In genomic region chr7:99432248-99432647, GRCm38 (mm10) we compare ENCODE assay signal across 8 mouse cellular contexts. TPM values are rescaled to one million over a fixed set of nuclear protein-coding genes. Genes with fewer than 3 reads are reported as not detected.
DNase-seq lines count a peak whose midpoint lies in the region; ATAC-seq and TF ChIP-seq lines count a peak whose summit lies in the region.

No protein-coding gene starts in this region.

- H3K4me2 ChIP-seq in heart, embryonic 13.5 days: 0 out of 2 replicates have a peak overlapping the region, but pooled peaks have one; percentile 7
- H3K4me2 ChIP-seq in kidney, embryonic 14.5 days (replicated peaks; ENCODE audit: low read depth, low read length): no peak overlapping the region

- H3K27ac ChIP-seq in thymus, adult 2 months (ENCODE audit: control insufficient read depth, insufficient read depth, low read length): no peak overlapping the region
- peak overlapping the region; percentile 73 for H3K27ac ChIP-seq in heart, embryonic 13.5 days (replicated peaks)
- no peak overlapping the region for H3K27ac ChIP-seq in kidney, embryonic 14.5 days (ENCODE audit: low read depth, low read length)

- H3K4me3 ChIP-seq in thymus, adult 2 months (ENCODE audit: control insufficient read depth, insufficient read depth, low read length): no peak overlapping the region
- H3K4me3 ChIP-seq in heart, embryonic 13.5 days: no peak overlapping the region
- H3K4me3 ChIP-seq in kidney, embryonic 14.5 days (ENCODE audit: low read length): no peak overlapping the region

- intact Hi-C loops in left cerebral cortex, postnatal 36 days (cut with DNase I): no loop called here

- H3K36me3 ChIP-seq in thymus, adult 2 months (ENCODE audit: control insufficient read depth, insufficient read depth, low read length): no peaks in the 10 kb centered on the region
- H3K36me3 ChIP-seq in heart, embryonic 13.5 days: no peaks in the 10 kb centered on the region
- no peaks in the 10 kb centered on the region for H3K36me3 ChIP-seq in kidney, embryonic 14.5 days (ENCODE audit: control insufficient read depth, insufficient read depth, low read length)

- peak overlapping the region; percentile 52 for H3K9ac ChIP-seq in heart, embryonic 13.5 days
- H3K9ac ChIP-seq in kidney, embryonic 14.5 days (ENCODE audit: low read depth, low read length): no peak overlapping the region

- WGBS in thymus, adult 2 months: 46% methylated on average over 14 of the region's 14 CpGs
- 44% methylated on average over 14 of the region's 14 CpGs for WGBS in heart, embryonic 13.5 days
- WGBS in kidney, embryonic 14.5 days: 54% methylated on average over 14 of the region's 14 CpGs

- peak; percentile 30 for DNase-seq in thymus, postnatal 0 days (ENCODE audit: low spot score)
- no peak for DNase-seq in thymus, adult 2 months
- DNase-seq in left cerebral cortex, postnatal 36 days (ENCODE audit: low spot score in 2 of 2): peak; percentile 60
- peak; percentile 69 to 79 for DNase-seq in right cerebral cortex, postnatal 10 days (ENCODE audit: low spot score in 2 of 2)
- DNase-seq in c-Kit-positive CD71-positive TER-119-positive erythroid progenitor cells, embryonic 14.5 days (ENCODE audit: low spot score): no peak
- no peak for DNase-seq in gastrocnemius, adult 18-20 months (ENCODE audit: low spot score)

- H3K27me3 ChIP-seq in thymus, adult 2 months (ENCODE audit: control insufficient read depth, insufficient read depth, low read length): no peaks in the 10 kb centered on the region
- no peaks in the 10 kb centered on the region for H3K27me3 ChIP-seq in heart, embryonic 13.5 days (replicated peaks)
- H3K27me3 ChIP-seq in kidney, embryonic 14.5 days (ENCODE audit: control insufficient read depth, insufficient read depth, low read length): no peaks in the 10 kb centered on the region

- no peak for TF ChIP-seq CTCF in thymus, adult 2 months (IDR thresholded peaks at IDR 0.05; ENCODE audit: borderline replicate concordance, control insufficient read depth, extremely low read depth, insufficient read depth, low read length, poor library complexity)

- TF ChIP-seq POLR2A in thymus, adult 2 months (IDR thresholded peaks at IDR 0.05; ENCODE audit: control insufficient read depth, extremely low read depth, insufficient read depth, low read length, poor library complexity): no peak

- H3K9me3 ChIP-seq in heart, embryonic 13.5 days: no peaks in the 10 kb centered on the region
- H3K9me3 ChIP-seq in kidney, embryonic 14.5 days (ENCODE audit: control insufficient read depth, low read length): no peaks in the 10 kb centered on the region

- peaks cover 20% of the 10 kb centered on the region for H3K4me1 ChIP-seq in thymus, adult 2 months (replicated peaks; ENCODE audit: control insufficient read depth, insufficient read depth, low read length)
- H3K4me1 ChIP-seq in heart, embryonic 13.5 days: peaks cover 51% of the 10 kb centered on the region
- 0 out of 2 replicates have a peak, but pooled peaks cover 5% of the 10 kb centered on the region for H3K4me1 ChIP-seq in kidney, embryonic 14.5 days (ENCODE audit: control insufficient read depth, insufficient read depth, low read length)

- ATAC-seq in heart, embryonic 13.5 days (ENCODE audit: extremely low read depth, insufficient number of reproducible peaks, low FRiP score, low TSS enrichment): no peak
- no peak for ATAC-seq in kidney, embryonic 14.5 days (ENCODE audit: low FRiP score, low TSS enrichment)

RNA-seq across cellular contexts. Expression of gene Klhl35, which starts 33.6 kb away (rescaled TPM):
- 0.90 and 1.1 TPM in 2 replicates for polyA plus RNA-seq in thymus, postnatal 0 days (2015; fragmentation: Nextera tagmentation; extraction: Ambion mirVana)
- 1.0 and 1.5 TPM in 2 replicates for polyA plus RNA-seq in thymus, adult 2 months (2012; rRNA removed)
- 0.45 and 0.84 TPM in 2 replicates for polyA plus RNA-seq in heart, embryonic 13.5 days (2015; fragmentation: Nextera tagmentation; extraction: Ambion mirVana)
- total RNA-seq in left cerebral cortex, postnatal 36 days (2021): 1 to 10 TPM; 3.1 to 3.6 TPM
- polyA plus RNA-seq in kidney, embryonic 14.5 days (2014; fragmentation: Nextera tagmentation; extraction: Ambion mirVana): 1.1 and 1.5 TPM in 2 replicates
- not detected for total RNA-seq in gastrocnemius, adult 18-20 months (2021)

RNA-seq across cellular contexts. Expression of gene Gdpd5, which starts 51.0 kb away (rescaled TPM):
- 2.9 and 3.1 TPM in 2 replicates for polyA plus RNA-seq in thymus, postnatal 0 days (2015; fragmentation: Nextera tagmentation; extraction: Ambion mirVana)
- polyA plus RNA-seq in thymus, adult 2 months (2012; rRNA removed): 13.9 and 18.5 TPM in 2 replicates
- 25.3 and 25.4 TPM in 2 replicates for polyA plus RNA-seq in heart, embryonic 13.5 days (2015; fragmentation: Nextera tagmentation; extraction: Ambion mirVana)
- total RNA-seq in left cerebral cortex, postnatal 36 days (2021): 10 to 100 TPM; 32.2 to 44.9 TPM
- 12.1 and 15.4 TPM in 2 replicates for polyA plus RNA-seq in kidney, embryonic 14.5 days (2014; fragmentation: Nextera tagmentation; extraction: Ambion mirVana)
- total RNA-seq in gastrocnemius, adult 18-20 months (2021): 1 to 10 TPM; 6.2 to 8.8 TPM

RNA-seq across cellular contexts. Expression of gene Rps3, which starts 51.3 kb away (rescaled TPM):
- 1,054 and 1,103 TPM in 2 replicates for polyA plus RNA-seq in thymus, postnatal 0 days (2015; fragmentation: Nextera tagmentation; extraction: Ambion mirVana)
- polyA plus RNA-seq in thymus, adult 2 months (2012; rRNA removed): 483 and 566 TPM in 2 replicates
- polyA plus RNA-seq in heart, embryonic 13.5 days (2015; fragmentation: Nextera tagmentation; extraction: Ambion mirVana): 492 and 539 TPM in 2 replicates
- total RNA-seq in left cerebral cortex, postnatal 36 days (2021): 100 to 1,000 TPM; 215 to 261 TPM
- polyA plus RNA-seq in kidney, embryonic 14.5 days (2014; fragmentation: Nextera tagmentation; extraction: Ambion mirVana): 870 and 995 TPM in 2 replicates
- 100 to 1,000 TPM; 232 to 276 TPM for total RNA-seq in gastrocnemius, adult 18-20 months (2021)

Comparison
In these comparisons a context has a peak if more than half of its experiments do, and no peak if none do; other contexts are left out.
1. DNase-seq: peak in thymus, postnatal 0 days (single experiment), left cerebral cortex, postnatal 36 days (2 of 2) and right cerebral cortex, postnatal 10 days (2 of 2); none in thymus, adult 2 months (single experiment), c-Kit-positive CD71-positive TER-119-positive erythroid progenitor cells, embryonic 14.5 days (single experiment) and gastrocnemius, adult 18-20 months (single experiment).